24 mouse cellular contexts compared by ENCODE assay signal in the genomic region with DNA sequence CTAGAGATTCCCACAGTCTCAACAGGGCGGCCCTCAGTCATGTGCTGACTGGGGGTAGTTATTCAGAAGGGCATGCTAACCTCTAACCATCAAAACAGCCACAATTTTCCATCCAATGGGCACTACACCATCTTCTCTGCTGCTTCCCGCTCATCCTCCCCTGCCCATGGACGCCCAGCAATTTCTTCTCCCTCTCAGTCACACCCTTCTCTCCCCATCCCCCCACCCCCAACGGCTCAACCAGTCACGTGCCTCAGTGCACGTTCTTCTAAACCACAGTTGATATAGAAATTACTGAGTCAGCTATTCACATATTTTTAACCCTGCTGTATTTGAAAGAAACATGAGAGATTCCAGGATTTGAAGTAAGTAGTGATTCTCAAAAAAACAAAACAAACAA.
DNase-seq lines count a peak whose midpoint lies in the region; ATAC-seq and TF ChIP-seq lines count a peak whose summit lies in the region.
"Had no signal": no experiment of that assay in that cellular context is flagged by ENCODE, and none has a peak within 500 bp of the region (broad histone marks: within the 10 kb centered on the region; RNA-seq: fewer than 3 reads in every experiment).

No protein-coding gene starts in this region.

- H3K27me3 ChIP-seq in embryonic facial prominence, embryonic 12.5 days: no peaks in the 10 kb centered on the region
- H3K27me3 ChIP-seq in embryonic facial prominence, embryonic 10.5 days (replicated peaks; ENCODE audit: low read depth, poor library complexity, severe bottlenecking): no peaks in the 10 kb centered on the region
- peaks cover 0 to 8% of the 10 kb centered on the region in 2 experiments for H3K27me3 ChIP-seq in MEL (ENCODE audit: control insufficient read depth in 1 of 2, insufficient read depth in 2 of 2, low read length in 2 of 2)
- no peaks in the 10 kb centered on the region for H3K27me3 ChIP-seq in liver, embryonic 12.5 days (replicated peaks)
- H3K27me3 ChIP-seq: forebrain, embryonic 12.5 days; limb, embryonic 15.5 days; midbrain, embryonic 15.5 days; neural tube, embryonic 12.5 days had no signal

- H3K9ac ChIP-seq in embryonic facial prominence, embryonic 12.5 days: no peak overlapping the region
- H3K9ac ChIP-seq in MEL (ENCODE audit: control insufficient read depth, low read depth, low read length, poor library complexity, severe bottlenecking): no peak overlapping the region
- H3K9ac ChIP-seq in liver, embryonic 12.5 days: no peak overlapping the region
- H3K9ac ChIP-seq: forebrain, embryonic 12.5 days; hindbrain, embryonic 14.5 days; limb, embryonic 15.5 days; midbrain, embryonic 15.5 days; neural tube, embryonic 12.5 days had no signal

- no peak for TF ChIP-seq RAD21 in MEL (IDR thresholded peaks at IDR 0.05; ENCODE audit: low read depth, low read length)

- DNase-seq in embryonic facial prominence, embryonic 10.5 days (ENCODE audit: low spot score): no peak
- DNase-seq in 416B (ENCODE audit: low read depth): peak; percentile 43
- DNase-seq in MEL (ENCODE audit: low read depth, low spot score): peak; percentile 53
- DNase-seq in left cerebral cortex, postnatal 25 days (ENCODE audit: low spot score in 2 of 2): no peak
- DNase-seq in embryo, embryonic 10.5 days (ENCODE audit: low spot score): no peak
- DNase-seq in kidney, postnatal 36 days: no peak
- DNase-seq: adrenal gland, postnatal 25 days; cerebellum, adult 9-10 months; heart, postnatal 4 days; kidney, postnatal 4 days; lung, adult 18-20 months; lung, postnatal 10 days; retina, postnatal 1 day; right cerebral cortex, postnatal 25 days; spleen, adult 18-20 months had no signal

- H3K36me3 ChIP-seq in embryonic facial prominence, embryonic 12.5 days: no peaks in the 10 kb centered on the region
- H3K36me3 ChIP-seq in embryonic facial prominence, embryonic 10.5 days (replicated peaks): no peaks in the 10 kb centered on the region
- peaks cover 0 to 18% of the 10 kb centered on the region in 2 experiments; a peak in 2 of 4 replicates for H3K36me3 ChIP-seq in MEL (ENCODE audit: control insufficient read depth in 1 of 2, insufficient read depth in 2 of 2, low read length in 2 of 2)
- no peaks in the 10 kb centered on the region for H3K36me3 ChIP-seq in liver, embryonic 12.5 days
- H3K36me3 ChIP-seq: forebrain, embryonic 12.5 days; limb, embryonic 15.5 days; midbrain, embryonic 15.5 days; neural tube, embryonic 12.5 days had no signal

- peaks cover 3% of the 10 kb centered on the region; the same call in 1 of the 2 replicates for H3K4me1 ChIP-seq in embryonic facial prominence, embryonic 12.5 days
- H3K4me1 ChIP-seq in embryonic facial prominence, embryonic 10.5 days: peaks cover 29% of the 10 kb centered on the region
- H3K4me1 ChIP-seq in MEL (ENCODE audit: control insufficient read depth in 1 of 2, insufficient read depth in 2 of 2, low read length in 2 of 2): peaks cover 22% of the 10 kb centered on the region in 2 experiments
- H3K4me1 ChIP-seq in liver, embryonic 12.5 days: peaks cover 15% of the 10 kb centered on the region
- H3K4me1 ChIP-seq: neural tube, embryonic 12.5 days had no signal

- no peak overlapping the region for H3K4me2 ChIP-seq in embryonic facial prominence, embryonic 12.5 days (replicated peaks)
- no peak overlapping the region for H3K4me2 ChIP-seq in liver, embryonic 12.5 days
- H3K4me2 ChIP-seq: forebrain, embryonic 12.5 days; hindbrain, embryonic 14.5 days; limb, embryonic 15.5 days; midbrain, embryonic 15.5 days; neural tube, embryonic 12.5 days had no signal

- no peak overlapping the region for H3K4me3 ChIP-seq in embryonic facial prominence, embryonic 12.5 days
- H3K4me3 ChIP-seq in embryonic facial prominence, embryonic 10.5 days: no peak overlapping the region
- H3K4me3 ChIP-seq in MEL (ENCODE audit: control insufficient read depth in 1 of 2, insufficient read depth in 1 of 2, low read depth in 2 of 2, low read length in 2 of 2): no peak overlapping the region
- no peak overlapping the region for H3K4me3 ChIP-seq in liver, embryonic 12.5 days
- H3K4me3 ChIP-seq: erythroblast, embryonic 14.5 days; forebrain, embryonic 12.5 days; limb, embryonic 15.5 days; midbrain, embryonic 15.5 days; neural tube, embryonic 12.5 days had no signal

- no peak for TF ChIP-seq EP300 in MEL (IDR thresholded peaks at IDR 0.05; ENCODE audit: low read depth in 1 of 2, low read length in 2 of 2)

- H3K9me3 ChIP-seq in embryonic facial prominence, embryonic 12.5 days: no peaks in the 10 kb centered on the region
- no peaks in the 10 kb centered on the region for H3K9me3 ChIP-seq in embryonic facial prominence, embryonic 10.5 days
- 0 out of 2 replicates have a peak, but pooled peaks cover 2% of the 10 kb centered on the region for H3K9me3 ChIP-seq in MEL (replicated peaks; ENCODE audit: insufficient read depth, low read length)
- H3K9me3 ChIP-seq in liver, embryonic 12.5 days (replicated peaks): no peaks in the 10 kb centered on the region
- H3K9me3 ChIP-seq: forebrain, embryonic 12.5 days; limb, embryonic 15.5 days; midbrain, embryonic 15.5 days; neural tube, embryonic 12.5 days had no signal

- 71% methylated on average over 6 of the region's 6 CpGs for WGBS in embryonic facial prominence, embryonic 12.5 days
- 79% methylated on average over 6 of the region's 6 CpGs for WGBS in embryonic facial prominence, embryonic 10.5 days
- 27% methylated on average over 6 of the region's 6 CpGs for WGBS in liver, embryonic 12.5 days (ENCODE audit: insufficient replicate concordance)

- no peak for TF ChIP-seq POLR2A in MEL (IDR thresholded peaks at IDR 0.05; ENCODE audit: control insufficient read depth in 1 of 2, insufficient read depth in 1 of 2, low read depth in 1 of 2, low read length in 2 of 2, poor library complexity in 1 of 2)

- no peak for TF ChIP-seq CTCF in MEL (IDR thresholded peaks at IDR 0.05 in 2 of 3, conservative IDR thresholded peaks at IDR 0.05 in 1 of 3; ENCODE audit: control insufficient read depth in 1 of 3, insufficient read depth in 1 of 3, low read depth in 2 of 3, low read length in 3 of 3, poor library complexity in 1 of 3, severe bottlenecking in 1 of 3)

- intact Hi-C loops in left cerebral cortex, postnatal 25 days (cut with DNase I): no loop called here

- no peak overlapping the region for H3K27ac ChIP-seq in embryonic facial prominence, embryonic 12.5 days
- no peak overlapping the region for H3K27ac ChIP-seq in embryonic facial prominence, embryonic 10.5 days (replicated peaks)
- no peak overlapping the region for H3K27ac ChIP-seq in MEL (ENCODE audit: control insufficient read depth, low read depth, low read length)
- no peak overlapping the region for H3K27ac ChIP-seq in liver, embryonic 12.5 days
- H3K27ac ChIP-seq: forebrain, embryonic 12.5 days; hindbrain, embryonic 14.5 days; limb, embryonic 15.5 days; midbrain, embryonic 15.5 days; neural tube, embryonic 12.5 days had no signal

- ATAC-seq in embryonic facial prominence, embryonic 12.5 days (ENCODE audit: insufficient number of reproducible peaks, insufficient read depth, low FRiP score, low TSS enrichment): 0 out of 2 replicates have a peak, but pooled peaks have one; percentile 10
- ATAC-seq in liver, embryonic 12.5 days: peak; percentile 55; the same call in 1 of the 2 replicates
- ATAC-seq: intestine, embryonic 16.5 days; midbrain, embryonic 15.5 days had no signal

- no peaks in the 10 kb centered on the region for H3K79me2 ChIP-seq in MEL (ENCODE audit: control insufficient read depth, insufficient read depth, low read length, poor library complexity)

TF ChIP-seq in MEL, 35 proteins besides CTCF, POLR2A, EP300 and RAD21:
- TF ChIP-seq E2F4 (IDR thresholded peaks at IDR 0.05; ENCODE audit: borderline replicate concordance, low read depth, low read length) (no peak), ZNF384 (IDR thresholded peaks at IDR 0.05; ENCODE audit: low read depth, low read length) (no peak), GATA1 (IDR thresholded peaks at IDR 0.05; ENCODE audit: low read depth, low read length) (no peak), MAX (IDR thresholded peaks at IDR 0.05; ENCODE audit: low read length) (no peak), NRF1 (IDR thresholded peaks at IDR 0.05; ENCODE audit: insufficient read depth, low read depth, low read length, poor library complexity, severe bottlenecking) (no peak), MEF2A (IDR thresholded peaks at IDR 0.05; ENCODE audit: extremely low read depth, insufficient replicate concordance, low read depth, low read length, poor library complexity, severe bottlenecking) (no peak), MXI1 (IDR thresholded peaks at IDR 0.05; ENCODE audit: low read depth, low read length) (no peak), UBTF (IDR thresholded peaks at IDR 0.05; ENCODE audit: borderline replicate concordance, insufficient read depth, low read depth, low read length) (no peak), JUND (IDR thresholded peaks at IDR 0.05; ENCODE audit: low read depth, low read length) (no peak), CHD2 (IDR thresholded peaks at IDR 0.05; ENCODE audit: low read length) (no peak), GABPA (IDR thresholded peaks at IDR 0.05; ENCODE audit: low read depth, low read length) (no peak), USF1 (IDR thresholded peaks at IDR 0.05; ENCODE audit: low read depth, low read length) (no peak), MAZ (IDR thresholded peaks at IDR 0.05; ENCODE audit: low read depth, low read length) (no peak), CHD1 (IDR thresholded peaks at IDR 0.05; ENCODE audit: low read depth, low read length) (no peak), POLR2AphosphoS2 (IDR thresholded peaks at IDR 0.05; ENCODE audit: low read length) (no peak)

Comparison
In these comparisons a context has a peak if more than half of its experiments do, and no peak if none do; other contexts are left out.
1. DNase-seq: peak in 416B (single experiment) and MEL (single experiment); none in embryonic facial prominence, embryonic 10.5 days (single experiment), left cerebral cortex, postnatal 25 days (0 of 2), embryo, embryonic 10.5 days (single experiment) and kidney, postnatal 36 days (0 of 2).